Mouse (Mus musculus) heart, adult 2 months (tissue): ENCODE results near the gene H1foo. TPM values are rescaled to one million over a fixed set of nuclear protein-coding genes. Genes with fewer than 3 reads are reported as not detected.

ENCODE experiments used
- DNase-seq, 2 experiments: peaks; one replicate each; pipeline ENCODE4 v3.0.0; 2021
- H3K27ac ChIP-seq: fragments of 200-600 bp; 2 replicates; pipeline ENCODE4 v1.8.1; 2022
- H3K27me3 ChIP-seq: fragments of 200-500 bp; 2 replicates; pipeline ENCODE4 v1.6.1; 2012; ENCODE audit warnings: mild to moderate bottlenecking, low read length, inconsistent platforms, mixed read lengths; ENCODE audit not compliant: control insufficient read depth, insufficient read depth
- H3K36me3 ChIP-seq: fragments of 200-500 bp; 2 replicates; pipeline ENCODE4 v1.6.1; 2012; ENCODE audit warnings: low read length, inconsistent platforms; ENCODE audit not compliant: control insufficient read depth, insufficient read depth
- H3K4me1 ChIP-seq: fragments of 200-500 bp; 2 replicates; pipeline ENCODE4 v1.6.1; 2011; ENCODE audit warnings: low read length; ENCODE audit not compliant: control insufficient read depth, insufficient read depth
- H3K4me3 ChIP-seq: fragments of 200-600 bp; 2 replicates; pipeline ENCODE4 v1.8.1; 2022
- H3K79me2 ChIP-seq: fragments of 200-500 bp; replicated peaks from 2 replicates; pipeline ENCODE4 v1.6.1; 2012; ENCODE audit warnings: mild to moderate bottlenecking, inconsistent platforms, low read length, moderate library complexity, mixed read lengths; ENCODE audit not compliant: control insufficient read depth, insufficient read depth
- H3K9ac ChIP-seq: fragments of 200-500 bp; 2 replicates; pipeline ENCODE4 v1.6.1; 2012; ENCODE audit warnings: low read depth, mild to moderate bottlenecking, control low read depth, inconsistent platforms, low read length, mixed read lengths
- CTCF ChIP-seq: fragments of 200-600 bp; IDR thresholded peaks from 2 replicates; pipeline ENCODE4 v1.8.1; 2022; ENCODE audit warnings: antibody characterized with exemption, mild to moderate bottlenecking, moderate library complexity
- EP300 ChIP-seq: fragments of 200-500 bp; IDR thresholded peaks from 2 replicates; pipeline ENCODE4 v1.6.1; 2011; ENCODE audit warnings: low read depth, low read length, control low read depth; ENCODE audit not compliant: insufficient read depth
- POLR2A ChIP-seq: fragments of 200-500 bp; IDR thresholded peaks from 2 replicates; pipeline ENCODE4 v1.6.1; 2011; ENCODE audit warnings: mild to moderate bottlenecking, low read depth, low read length, control low read depth; ENCODE audit not compliant: insufficient read depth
- WGBS: fragments of 180-500 bp; shearing (Covaris S2); methylation state at CpG from one replicate; pipeline ENCODE4 v1.1.7; 2018; 5-methylcytosine and 5-hydroxymethylcytosine counted together
- intact Hi-C: fragments of 180-260 bp; cut with DNase I; formaldehyde crosslinking; loops from one replicate; pipeline ENCODE4 v1.15.1; 2025
- polyA plus RNA-seq: library from polyadenylated mRNA; depleted of rRNA; stranded (reverse); fragments of >200 nt; gene quantifications from 2 replicates; pipeline ENCODE4 v1.2.3, GENCODE M21; 2012
- total RNA-seq, 2 experiments: library from RNA; stranded (reverse); gene quantifications; 2 replicates each; pipeline ENCODE4 v1.2.3; 2021

The H1foo gene
- total and polyA plus RNA-seq, 3 experiments: not detected

- 73% methylated on average over 7 of the region's 7 CpGs for WGBS
- TF ChIP-seq EP300 (no peak), POLR2A (no peak), CTCF (no peak)
- intact Hi-C loops: loop anchor here (2.0 kb wide), 1 partner anchor 15 kb away; no protein-coding TSS in a partner anchor
- no peaks in the 10 kb centered on the region for H3K27me3 ChIP-seq
- no peak overlapping the region for H3K9ac ChIP-seq
- peaks cover 7% of the 10 kb centered on the region for H3K36me3 ChIP-seq
- H3K27ac ChIP-seq: peak overlapping the region; percentile 45
- H3K4me3 ChIP-seq: no peak overlapping the region
- H3K79me2 ChIP-seq: no peaks in the 10 kb centered on the region; the same call in 1 of the 2 replicates
- peak in 1 of 2 experiments; percentile 45 for DNase-seq
- peaks cover 21% of the 10 kb centered on the region for H3K4me1 ChIP-seq
These were observed 27.5 kb downstream of the H1foo start for GRCm38 (mm10) chr6:115972083-115972764.

GRCm38 (mm10) chr6:115973139-115973875 is 28.6 kb downstream of the H1foo start:
- Histone ChIP-seq H3K27me3 (no peaks in the 10 kb centered on the region), H3K4me1 (peaks cover 16% of the 10 kb centered on the region), H3K36me3 (peaks cover 7% of the 10 kb centered on the region), H3K27ac (peak overlapping the region; percentile 45), H3K79me2 (no peaks in the 10 kb centered on the region; the same call in 1 of the 2 replicates), H3K9ac (no peak overlapping the region), H3K4me3 (no peak overlapping the region)
- DNase-seq: no peak
- intact Hi-C loops: loop anchor here (2.0 kb wide), 1 partner anchor 13 kb away; no protein-coding TSS in a partner anchor
- TF ChIP-seq CTCF: no peak
- no peak for TF ChIP-seq EP300
- no peak for TF ChIP-seq POLR2A
- 66% methylated on average over 15 of the region's 15 CpGs for WGBS

- no peak for DNase-seq
- TF ChIP-seq POLR2A: no peak
- TF ChIP-seq EP300: no peak
- no peak for TF ChIP-seq CTCF
- Histone ChIP-seq H3K27ac (peak overlapping the region; percentile 45), H3K27me3 (no peaks in the 10 kb centered on the region), H3K36me3 (peaks cover 7% of the 10 kb centered on the region), H3K4me1 (peaks cover 16% of the 10 kb centered on the region), H3K79me2 (no peaks in the 10 kb centered on the region; the same call in 1 of the 2 replicates), H3K4me3 (no peak overlapping the region), H3K9ac (no peak overlapping the region)
- intact Hi-C loops: loop anchor here (2.0 kb wide), 1 partner anchor 13 kb away; no protein-coding TSS in a partner anchor
- WGBS: 62% methylated on average over 16 of the region's 16 CpGs
These were observed 29.3 kb downstream of the H1foo start for GRCm38 (mm10) chr6:115973881-115974662.

GRCm38 (mm10) chr6:115975606-115976005 is 30.9 kb downstream of the H1foo start:
- H3K27ac ChIP-seq: no peak overlapping the region
- 64% methylated on average over 8 of the region's 8 CpGs for WGBS
- TF ChIP-seq EP300 (no peak), CTCF (no peak), POLR2A (no peak)
- no peak for DNase-seq
- peaks cover 2% of the 10 kb centered on the region for H3K79me2 ChIP-seq
- no peaks in the 10 kb centered on the region for H3K27me3 ChIP-seq
- peaks cover 7% of the 10 kb centered on the region for H3K36me3 ChIP-seq
- intact Hi-C loops: no loop called here
- no peak overlapping the region for H3K9ac ChIP-seq
- H3K4me1 ChIP-seq: peaks cover 16% of the 10 kb centered on the region
- H3K4me3 ChIP-seq: no peak overlapping the region

GRCm38 (mm10) chr6:115977810-115978209 is 33.1 kb downstream of the H1foo start:
- TF ChIP-seq POLR2A (no peak), CTCF (no peak)
- Histone ChIP-seq H3K79me2 (peaks cover 2% of the 10 kb centered on the region), H3K27me3 (no peaks in the 10 kb centered on the region), H3K9ac (no peak overlapping the region), H3K4me3 (no peak overlapping the region), H3K4me1 (peaks cover 15% of the 10 kb centered on the region), H3K36me3 (peaks cover under 1% of the 10 kb centered on the region; the same call in 1 of the 2 replicates), H3K27ac (no peak overlapping the region)
- no peak for DNase-seq
- WGBS: 70% methylated on average over 15 of the region's 15 CpGs
- intact Hi-C loops: no loop called here
